Mouse (Mus musculus) kidney, adult 18-20 months (tissue): ENCODE data around the gene Olfr474.
"Not testable (repeated sequence)": the region's sequence is repeated elsewhere in the genome, so short reads cannot be mapped to it uniquely, and the experiment has no call there.

Experiments used
- DNase-seq: peaks from one replicate; pipeline ENCODE4 v3.0.0; 2021

Gene Olfr474

DNA sequence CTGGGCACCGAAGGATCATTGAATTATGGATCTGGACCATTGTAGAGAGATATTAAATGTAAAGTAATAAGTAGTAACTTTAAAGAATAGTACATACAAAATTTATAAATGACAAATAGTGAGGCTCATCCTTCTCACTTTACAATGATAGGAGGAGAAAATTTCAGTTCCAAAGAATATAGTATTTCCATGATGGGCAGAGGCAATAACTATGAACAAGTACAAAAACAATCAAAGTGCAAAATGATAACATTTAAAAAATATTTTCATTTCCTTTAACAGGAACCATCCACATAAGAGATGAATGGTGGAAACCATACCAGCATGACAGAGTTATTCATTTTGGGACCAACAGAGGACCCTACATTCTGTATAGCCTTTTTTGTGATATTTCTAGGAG lies at the start of gene Olfr474:
Gene Olfr474 (plus strand): TSS at position 301 of the 400 bp plus-strand sequence.
- no peak for DNase-seq

DNA sequence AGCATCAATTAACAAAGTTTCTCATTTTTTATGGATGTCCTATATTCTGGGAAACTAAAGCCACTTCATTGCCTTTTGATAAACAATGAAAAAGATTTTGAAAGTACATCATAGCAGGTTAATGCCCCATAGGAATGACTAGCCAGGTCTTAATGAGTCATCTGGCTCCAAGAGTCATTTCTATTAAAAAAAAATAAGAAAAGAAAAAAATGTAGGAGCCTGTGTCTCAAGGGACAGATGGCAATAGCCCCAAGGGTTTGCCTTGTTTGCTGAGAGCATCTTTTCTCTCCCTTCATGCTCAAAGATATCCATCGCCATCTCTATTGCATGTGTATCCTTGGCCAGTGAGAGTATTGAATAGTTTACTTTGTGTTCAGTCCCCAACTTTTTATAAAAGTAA lies 24.3 kb upstream of the Olfr474 start, which contains the start of gene Olfr473:
Gene Olfr473 (plus strand): TSS at position 301 of the 400 bp plus-strand sequence.
- no peak for DNase-seq

- DNase-seq, result not testable (repeated sequence)
Measured at GRCm38 (mm10) chr7:107952539-107952938, 1.9 kb upstream of the Olfr474 start.

DNA sequence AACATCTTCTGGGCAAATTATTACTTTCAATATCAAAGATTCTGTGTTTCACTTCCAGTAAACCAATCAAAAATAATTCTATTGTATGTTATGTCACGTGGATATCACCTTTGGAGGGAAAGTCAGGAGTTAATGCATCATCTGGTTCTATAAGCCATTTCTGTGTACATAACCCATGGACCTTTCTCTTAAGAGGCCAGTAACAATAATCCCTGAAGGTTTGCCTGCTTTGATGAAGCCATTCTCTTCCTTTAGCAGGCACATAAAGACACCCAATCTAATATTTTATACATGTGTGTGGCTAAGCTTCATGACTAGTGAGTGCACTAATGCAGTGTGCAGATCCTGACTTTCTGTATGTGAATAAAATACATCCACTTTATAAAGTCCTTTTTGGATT lies 10.1 kb downstream of the Olfr474 start, which contains the start of gene Olfr476:
Gene Olfr476 (plus strand): TSS at position 301 of the 400 bp plus-strand sequence.
- no peak for DNase-seq

- DNase-seq, result no peak
Measured at GRCm38 (mm10) chr7:107986393-107986792, 31.9 kb downstream of the Olfr474 start, which contains the start of gene Olfr477. Olfr477 (plus strand) TSS chr7:107986693.
